Comparison of ENCODE assay signal across 7 mouse cellular contexts in the genomic region with DNA sequence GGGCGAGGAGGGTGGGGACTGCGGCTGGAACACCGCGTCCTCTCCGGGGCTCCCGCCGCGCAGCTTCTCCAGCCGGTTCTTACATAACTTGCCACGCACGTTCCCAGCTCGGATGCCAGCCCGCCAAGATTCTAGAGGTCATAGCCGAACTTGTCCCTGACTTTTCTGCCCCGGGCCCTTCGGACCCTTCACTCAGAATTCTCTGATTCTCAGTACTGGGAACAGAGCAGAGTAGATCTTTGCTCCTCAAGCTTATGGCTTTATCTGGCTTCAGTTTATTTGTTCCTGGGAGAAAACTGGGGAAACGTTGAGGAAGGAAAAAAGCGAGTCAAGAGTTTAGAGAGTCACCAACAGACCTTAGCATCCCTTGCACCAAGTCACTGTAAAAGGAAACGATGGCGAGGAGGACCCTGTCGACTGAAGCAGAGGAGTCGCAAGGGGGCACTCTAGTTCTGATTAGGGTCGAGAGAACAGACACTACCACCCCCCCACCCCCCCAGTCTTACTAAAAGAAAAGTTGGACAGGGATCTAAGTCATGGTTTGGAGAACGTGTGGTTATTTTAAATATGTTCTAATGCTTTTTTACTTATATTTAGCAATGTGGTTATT. TPM values are rescaled to one million over a fixed set of nuclear protein-coding genes. Genes with fewer than 3 reads are reported as not detected.
A peak's percentile ranks its signal among the peaks of the same experiment; 100 is the strongest.
DNase-seq lines count a peak whose midpoint lies in the region; ATAC-seq and TF ChIP-seq lines count a peak whose summit lies in the region.

No protein-coding gene starts in this region.

- H3K27ac ChIP-seq in intestine, postnatal 0 days (ENCODE audit: low read depth, low read length) = peak overlapping the region; percentile 6; the same call in 1 of the 2 replicates
- H3K27ac ChIP-seq in limb, embryonic 10.5 days = peak overlapping the region; percentile 75
- H3K27ac ChIP-seq in midbrain, embryonic 12.5 days (replicated peaks) = no peak overlapping the region

- peak overlapping the region; percentile 23; the same call in 1 of the 2 replicates for H3K9ac ChIP-seq in intestine, postnatal 0 days (ENCODE audit: low read depth, low read length)
- H3K9ac ChIP-seq in midbrain, embryonic 12.5 days (replicated peaks) = peak overlapping the region; percentile 50

- H3K36me3 ChIP-seq in intestine, postnatal 0 days (ENCODE audit: control insufficient read depth, insufficient read depth) = no peaks in the 10 kb centered on the region; the same call in 1 of the 2 replicates
- H3K36me3 ChIP-seq in limb, embryonic 10.5 days = no peaks in the 10 kb centered on the region
- H3K36me3 ChIP-seq in midbrain, embryonic 12.5 days = no peaks in the 10 kb centered on the region

- no peaks in the 10 kb centered on the region for H3K27me3 ChIP-seq in intestine, postnatal 0 days (replicated peaks; ENCODE audit: control insufficient read depth, insufficient read depth, low read length)
- H3K27me3 ChIP-seq in limb, embryonic 10.5 days (ENCODE audit: low read depth, poor library complexity, severe bottlenecking) = no peaks in the 10 kb centered on the region
- peaks cover 8% of the 10 kb centered on the region; the same call in 1 of the 2 replicates for H3K27me3 ChIP-seq in midbrain, embryonic 12.5 days

- WGBS in intestine, postnatal 0 days = 2% methylated on average over 24 of the region's 24 CpGs
- 2% methylated on average over 24 of the region's 24 CpGs for WGBS in limb, embryonic 10.5 days
- 3% methylated on average over 24 of the region's 24 CpGs for WGBS in midbrain, embryonic 12.5 days

- H3K9me3 ChIP-seq in intestine, postnatal 0 days (ENCODE audit: control insufficient read depth) = no peaks in the 10 kb centered on the region
- H3K9me3 ChIP-seq in limb, embryonic 10.5 days (replicated peaks) = no peaks in the 10 kb centered on the region
- no peaks in the 10 kb centered on the region for H3K9me3 ChIP-seq in midbrain, embryonic 12.5 days

- H3K4me1 ChIP-seq in intestine, postnatal 0 days (replicated peaks; ENCODE audit: control insufficient read depth, insufficient read depth, low read length) = no peaks in the 10 kb centered on the region
- peaks cover 20% of the 10 kb centered on the region for H3K4me1 ChIP-seq in limb, embryonic 10.5 days
- peaks cover 16% of the 10 kb centered on the region for H3K4me1 ChIP-seq in midbrain, embryonic 12.5 days

- no peak for ATAC-seq in intestine, postnatal 0 days
- ATAC-seq in midbrain, embryonic 12.5 days (ENCODE audit: low FRiP score, low read depth) = no peak

- peak overlapping the region; percentile 94 for H3K4me2 ChIP-seq in intestine, postnatal 0 days (replicated peaks; ENCODE audit: low read depth)
- peak overlapping the region; percentile 98 for H3K4me2 ChIP-seq in midbrain, embryonic 12.5 days (replicated peaks)

- TF ChIP-seq CTCF in intestine, postnatal 0 days (IDR thresholded peaks at IDR 0.05; ENCODE audit: low read depth) = peak; percentile 70

- peak; percentile 69 for DNase-seq in adrenal gland, adult 2 months
- DNase-seq in embryo, embryonic 10 days (ENCODE audit: low spot score) = peak; percentile 82
- peak; percentile 66 for DNase-seq in gastrocnemius, postnatal 25 days
- peak; percentile 49 for DNase-seq in limb, embryonic 10.5 days (ENCODE audit: low spot score)
- peak; percentile 66 to 78 for DNase-seq in spleen, postnatal 4 days (ENCODE audit: low spot score in 2 of 2)

- H3K4me3 ChIP-seq in intestine, postnatal 0 days (ENCODE audit: low read depth, low read length) = peak overlapping the region; percentile 39
- H3K4me3 ChIP-seq in limb, embryonic 10.5 days = peak overlapping the region; percentile 64
- peak overlapping the region; percentile 57 for H3K4me3 ChIP-seq in midbrain, embryonic 12.5 days

RNA-seq across cellular contexts. Expression of a gene that starts 0.9 kb away (rescaled TPM):
- total RNA-seq in adrenal gland, adult 2 months (2021) = 1 to 10 TPM; 1.6 to 1.9 TPM
- 2.4 and 4.0 TPM in 2 replicates for polyA plus RNA-seq in adrenal gland, adult 2 months (2012; rRNA removed)
- 1 to 10 TPM in 1 of 2 experiments, under 1 TPM in 1; 0.82 to 7.7 TPM for total RNA-seq in gastrocnemius, postnatal 25 days (2021)
- polyA plus RNA-seq in intestine, postnatal 0 days (2015; fragmentation: Nextera tagmentation; extraction: Ambion mirVana) = 1.3 and 2.1 TPM in 2 replicates
- polyA plus RNA-seq in limb, embryonic 10.5 days (2016; fragmentation: Nextera tagmentation; extraction: Ambion mirVana) = 8.8 and 10.5 TPM in 2 replicates
- 3.9 and 4.7 TPM in 2 replicates for polyA plus RNA-seq in midbrain, embryonic 12.5 days (2016; fragmentation: Nextera tagmentation; extraction: Ambion mirVana)

RNA-seq across cellular contexts. Expression of a gene that starts 8.9 kb away (rescaled TPM):
- 10 to 100 TPM; 13.0 to 15.2 TPM for total RNA-seq in adrenal gland, adult 2 months (2021)
- 1.8 TPM in 2 replicates for polyA plus RNA-seq in adrenal gland, adult 2 months (2012; rRNA removed)
- 1 to 10 TPM; 2.8 to 3.7 TPM for total RNA-seq in gastrocnemius, postnatal 25 days (2021)
- polyA plus RNA-seq in intestine, postnatal 0 days (2015; fragmentation: Nextera tagmentation; extraction: Ambion mirVana) = 10.9 and 11.9 TPM in 2 replicates
- 7.9 and 11.4 TPM in 2 replicates for polyA plus RNA-seq in limb, embryonic 10.5 days (2016; fragmentation: Nextera tagmentation; extraction: Ambion mirVana)
- polyA plus RNA-seq in midbrain, embryonic 12.5 days (2016; fragmentation: Nextera tagmentation; extraction: Ambion mirVana) = 10.2 and 12.4 TPM in 2 replicates

RNA-seq across cellular contexts. Expression of a gene that starts 10.8 kb away (rescaled TPM):
- 100 to 1,000 TPM in 1 of 2 experiments, 10 to 100 TPM in 1; 76.0 to 135 TPM for total RNA-seq in adrenal gland, adult 2 months (2021)
- polyA plus RNA-seq in adrenal gland, adult 2 months (2012; rRNA removed) = 789 and 930 TPM in 2 replicates
- total RNA-seq in gastrocnemius, postnatal 25 days (2021) = 10 to 100 TPM; 43.9 to 51.9 TPM
- 42.2 and 52.4 TPM in 2 replicates for polyA plus RNA-seq in intestine, postnatal 0 days (2015; fragmentation: Nextera tagmentation; extraction: Ambion mirVana)
- polyA plus RNA-seq in limb, embryonic 10.5 days (2016; fragmentation: Nextera tagmentation; extraction: Ambion mirVana) = 24.3 and 24.5 TPM in 2 replicates
- 29.7 and 33.8 TPM in 2 replicates for polyA plus RNA-seq in midbrain, embryonic 12.5 days (2016; fragmentation: Nextera tagmentation; extraction: Ambion mirVana)

RNA-seq across cellular contexts. Expression of a gene that starts 11.6 kb away (rescaled TPM):
- 100 to 1,000 TPM; 309 to 364 TPM for total RNA-seq in adrenal gland, adult 2 months (2021)
- 12.3 and 13.0 TPM in 2 replicates for polyA plus RNA-seq in adrenal gland, adult 2 months (2012; rRNA removed)
- total RNA-seq in gastrocnemius, postnatal 25 days (2021) = 100 to 1,000 TPM; 277 to 284 TPM
- polyA plus RNA-seq in intestine, postnatal 0 days (2015; fragmentation: Nextera tagmentation; extraction: Ambion mirVana) = 353 and 369 TPM in 2 replicates
- polyA plus RNA-seq in limb, embryonic 10.5 days (2016; fragmentation: Nextera tagmentation; extraction: Ambion mirVana) = 357 and 376 TPM in 2 replicates
- 341 and 343 TPM in 2 replicates for polyA plus RNA-seq in midbrain, embryonic 12.5 days (2016; fragmentation: Nextera tagmentation; extraction: Ambion mirVana)

RNA-seq across cellular contexts. Expression of a gene that starts 21.6 kb away (rescaled TPM):
- 1 to 10 TPM; 1.7 to 7.3 TPM for total RNA-seq in adrenal gland, adult 2 months (2021)
- polyA plus RNA-seq in adrenal gland, adult 2 months (2012; rRNA removed) = 1.0 and 1.2 TPM in 2 replicates
- 10 to 100 TPM; 78.0 to 92.8 TPM for total RNA-seq in gastrocnemius, postnatal 25 days (2021)
- 0.90 TPM in 2 replicates for polyA plus RNA-seq in intestine, postnatal 0 days (2015; fragmentation: Nextera tagmentation; extraction: Ambion mirVana)
- polyA plus RNA-seq in limb, embryonic 10.5 days (2016; fragmentation: Nextera tagmentation; extraction: Ambion mirVana) = 161 and 187 TPM in 2 replicates
- 19.2 and 19.5 TPM in 2 replicates for polyA plus RNA-seq in midbrain, embryonic 12.5 days (2016; fragmentation: Nextera tagmentation; extraction: Ambion mirVana)

Comparison
In these comparisons a context has a peak if more than half of its experiments do, and no peak if none do; other contexts are left out.
1. RNA of a gene that starts 10.8 kb away (polyA plus RNA-seq): 789 to 930 TPM in adrenal gland, adult 2 months; 42.2 to 52.4 TPM in intestine, postnatal 0 days, 29.7 to 33.8 TPM in midbrain, embryonic 12.5 days and 24.3 to 24.5 TPM in limb, embryonic 10.5 days; every median in the first group is over 10 times any median in the second.
2. Peak in every context shown above with its lines, with median percentiles within 50 percentile points of each other: DNase-seq and H3K4me3 ChIP-seq.